Mouse (Mus musculus) adrenal gland, adult 8-10 months (tissue): Measurements from ENCODE around the gene Esrp2. TPM values are rescaled to one million over a fixed set of nuclear protein-coding genes. Genes with fewer than 3 reads are reported as not detected.

ENCODE experiments used
- DNase-seq: peaks from one replicate; pipeline ENCODE4 v3.0.0; 2022
- total RNA-seq, 4 experiments: library from RNA; stranded (reverse); gene quantifications; 2 replicates each; pipeline ENCODE4 v1.2.4; 2022

The Esrp2 gene
- total RNA-seq, 4 experiments from 2014 or later: 2.7 to 5.6 (median 4.7) TPM

DNA sequence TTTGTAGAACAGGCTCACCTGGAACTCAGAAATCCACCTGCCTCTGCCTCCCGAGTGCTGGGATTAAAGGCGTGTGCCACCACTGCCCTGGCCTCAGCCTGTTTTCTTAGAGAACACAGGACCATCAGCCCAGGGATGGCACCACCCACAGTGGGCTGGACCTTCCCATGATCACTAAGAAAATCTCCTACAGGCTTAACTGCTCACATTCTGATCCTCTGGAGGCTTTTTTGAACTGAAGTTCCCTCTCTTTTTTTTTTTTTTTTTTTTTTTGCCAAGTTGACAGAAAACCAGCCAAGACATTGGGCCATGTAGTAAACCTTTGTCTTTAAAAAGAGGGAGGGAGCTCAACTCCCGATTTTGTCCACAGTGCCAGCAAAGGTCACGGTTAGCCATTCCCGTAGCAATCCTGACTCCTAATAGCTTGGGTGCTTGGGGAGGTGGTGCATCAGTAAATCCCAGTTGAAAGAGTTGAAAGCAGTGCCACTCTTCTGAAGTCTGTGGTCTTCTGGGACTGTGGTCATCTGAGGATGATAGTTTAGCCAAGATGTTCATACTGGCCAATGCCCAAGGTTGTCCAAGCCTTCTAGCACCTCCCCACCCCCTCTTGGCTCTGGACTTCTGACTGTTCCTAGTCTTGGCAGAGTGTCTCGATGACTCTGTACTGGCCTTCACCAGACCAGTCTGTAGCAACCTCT lies 11.2 kb upstream of the Esrp2 start:
- DNase-seq: peak; percentile 86

DNA sequence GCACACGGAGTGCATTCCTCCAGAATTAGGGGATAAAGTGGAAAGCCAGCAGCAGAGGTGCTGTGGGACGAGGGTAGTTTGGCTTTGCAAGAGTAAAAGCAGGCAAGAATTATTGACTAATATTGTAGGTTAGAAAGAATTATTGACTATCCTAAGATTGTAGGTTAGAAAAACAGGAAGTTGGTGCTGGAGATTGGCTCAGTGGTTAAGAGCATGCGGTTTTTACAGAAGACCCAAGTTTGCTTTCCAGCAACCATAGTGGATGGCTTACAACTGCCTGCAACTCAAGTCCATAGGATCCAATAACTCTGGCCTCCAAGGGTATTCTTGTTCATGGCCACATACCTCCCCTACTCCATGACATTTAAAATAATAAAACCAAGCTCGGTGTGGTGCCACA lies 9.2 kb upstream of the Esrp2 start:
- no peak for DNase-seq

DNA sequence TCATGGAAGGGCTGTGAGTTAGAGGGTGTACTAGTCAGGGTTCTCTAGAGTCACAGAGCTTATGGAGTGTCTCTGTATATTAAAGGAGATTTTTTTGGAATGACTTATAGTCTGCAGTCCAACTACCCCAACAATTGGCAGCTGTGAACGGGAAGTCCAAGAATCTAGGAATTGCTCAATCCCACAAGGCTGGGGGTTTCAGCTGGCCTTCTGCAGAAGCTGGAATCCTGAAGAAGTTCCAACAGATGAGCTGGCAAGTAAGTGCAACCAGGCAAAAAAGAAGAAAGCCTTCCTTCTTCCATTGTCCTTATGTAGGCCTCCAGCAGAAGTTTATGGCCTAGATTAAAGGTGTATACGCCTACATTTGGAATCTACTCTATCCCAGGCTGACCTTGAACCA lies 8.6 kb upstream of the Esrp2 start:
- peak; percentile 59 for DNase-seq

DNA sequence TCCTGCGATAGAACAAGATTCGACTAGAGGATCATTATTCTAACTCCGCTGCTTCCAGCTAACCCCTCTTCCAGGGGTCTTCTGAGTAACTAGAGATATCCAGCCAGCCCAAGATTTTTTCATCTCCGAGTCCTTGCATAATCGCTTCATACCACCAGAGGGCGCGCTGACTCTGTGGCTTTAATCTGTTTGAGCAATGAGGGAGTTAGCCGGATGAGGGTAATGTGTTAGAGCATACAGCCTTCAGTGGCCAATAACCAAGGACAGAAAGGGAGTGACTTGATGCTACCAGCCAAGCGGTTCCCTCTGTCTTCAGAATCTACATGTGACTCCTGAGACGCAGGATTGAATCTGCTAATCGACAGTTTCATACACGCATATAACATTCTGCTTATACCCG lies 4.0 kb upstream of the Esrp2 start:
- peak; percentile 75 for DNase-seq

DNA sequence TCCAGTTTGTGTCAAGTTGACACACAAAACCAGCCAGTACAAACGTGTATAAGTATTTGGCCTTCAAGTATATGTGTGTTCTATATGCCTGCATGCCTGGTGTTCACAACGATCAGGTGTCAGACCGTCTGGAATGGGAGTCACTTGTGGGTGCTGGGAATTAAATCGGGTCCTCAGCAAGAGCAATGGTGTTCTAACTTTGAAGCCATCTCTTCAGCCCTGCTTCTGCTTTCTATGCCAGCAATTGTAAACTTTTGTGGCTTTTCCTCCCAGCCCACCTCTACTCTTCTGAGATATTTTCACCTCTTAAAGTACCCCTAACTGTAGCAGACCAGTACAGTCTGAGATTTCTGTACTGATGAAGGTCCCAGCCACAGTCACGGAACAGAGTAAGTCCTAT lies 3.4 kb upstream of the Esrp2 start:
- no peak for DNase-seq

DNA sequence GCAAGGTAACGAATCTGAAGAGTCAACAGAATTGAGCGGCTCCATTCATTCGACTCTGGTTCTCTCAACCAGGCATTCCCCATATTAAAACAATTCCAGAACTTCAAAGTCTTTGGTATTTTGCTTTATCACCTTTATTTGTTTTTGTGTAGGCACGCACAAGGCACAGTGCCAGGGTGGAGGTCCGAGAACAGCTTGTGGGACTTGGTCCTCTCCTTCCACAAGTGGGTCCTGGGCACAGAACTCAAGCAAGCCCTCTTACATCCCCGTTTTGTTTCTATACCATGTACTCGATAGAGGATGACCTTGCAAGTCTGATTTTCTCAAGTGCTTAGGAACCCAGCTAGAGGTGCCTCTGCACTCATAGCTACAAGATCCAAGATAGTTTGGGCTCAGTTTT lies 1.8 kb upstream of the Esrp2 start:
- DNase-seq: no peak

DNA sequence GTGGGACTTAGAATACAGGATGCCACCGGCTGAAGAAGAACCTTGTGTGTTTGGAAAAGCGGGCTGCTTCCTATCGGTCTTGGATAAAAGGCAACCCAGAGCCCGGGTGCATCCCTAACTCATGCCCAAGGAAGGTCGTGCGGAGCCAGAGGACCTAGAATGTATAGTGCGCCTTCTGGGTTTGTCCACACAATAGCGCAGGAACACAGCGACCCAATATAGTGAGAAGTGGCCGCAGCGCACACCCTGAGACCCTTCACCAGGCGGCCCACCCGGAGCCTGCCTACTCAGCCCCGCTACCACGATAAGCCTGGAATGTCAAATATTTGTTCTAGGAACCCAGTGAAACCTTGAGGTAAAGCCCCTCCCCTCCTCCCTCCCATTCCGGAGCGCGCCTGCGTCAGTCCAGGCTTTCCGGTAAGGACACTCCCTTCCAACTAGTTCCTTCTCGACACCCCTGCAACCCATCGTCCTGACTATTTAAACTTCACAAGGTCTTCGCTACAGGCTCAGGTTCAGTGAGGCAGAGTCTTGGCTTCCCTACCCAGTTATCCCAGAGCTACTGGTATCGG lies 1.2 kb upstream of the Esrp2 start:
- DNase-seq: peak; percentile 78

DNA sequence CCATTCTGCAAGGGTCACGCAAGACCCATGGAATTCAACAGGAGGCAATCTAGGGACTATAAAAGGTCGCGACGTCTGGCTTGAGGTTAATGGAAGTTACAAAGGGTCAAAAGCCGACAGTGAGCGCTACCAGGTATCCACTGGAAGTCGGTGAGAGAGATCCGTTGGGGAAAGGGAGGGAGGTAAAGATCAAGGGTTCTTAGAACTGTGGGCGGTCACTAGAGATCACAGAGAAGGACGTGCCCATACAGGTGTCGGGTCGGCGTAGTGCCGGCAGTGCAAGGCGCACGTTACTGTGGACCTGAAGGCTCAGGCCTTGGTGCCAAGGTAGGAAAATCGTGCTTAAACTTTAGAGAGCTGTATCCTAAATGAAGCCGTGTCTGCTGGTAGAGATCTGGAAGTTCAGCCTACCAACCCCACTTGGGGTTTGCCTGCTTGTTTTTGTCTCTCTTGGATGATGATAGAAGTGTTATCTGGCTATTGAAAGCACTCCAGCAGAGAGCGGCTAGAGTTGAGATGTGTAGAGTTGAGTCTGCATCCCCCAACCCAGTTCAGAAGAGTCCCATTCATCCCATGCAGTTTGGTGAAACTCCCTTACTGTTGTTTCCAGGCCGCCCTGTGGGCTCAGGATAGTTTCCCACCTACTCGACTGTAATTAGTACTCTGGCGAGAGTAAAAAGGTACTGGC lies 588 bp upstream of the Esrp2 start:
- no peak for DNase-seq

DNA sequence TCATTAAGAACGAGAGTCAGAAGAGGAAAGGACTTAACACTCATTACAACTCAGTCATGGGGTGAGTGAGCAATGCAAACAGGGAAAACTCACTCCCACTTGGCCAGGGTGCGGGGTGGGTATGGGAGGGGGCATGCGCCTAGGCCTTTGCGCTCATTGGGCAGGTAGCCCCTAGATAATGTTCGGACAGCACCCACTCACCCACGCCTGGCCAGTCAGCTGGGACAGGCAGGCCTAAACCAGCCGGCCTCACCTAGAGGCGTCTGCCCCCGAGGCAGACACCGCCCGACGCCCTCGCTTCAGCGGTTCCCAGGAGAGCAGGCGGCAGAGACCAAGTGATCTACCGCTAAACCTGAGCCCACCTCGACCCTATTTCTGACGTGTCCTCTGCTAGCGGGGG lies 1.1 kb downstream of the Esrp2 start:
- DNase-seq: no peak

DNA sequence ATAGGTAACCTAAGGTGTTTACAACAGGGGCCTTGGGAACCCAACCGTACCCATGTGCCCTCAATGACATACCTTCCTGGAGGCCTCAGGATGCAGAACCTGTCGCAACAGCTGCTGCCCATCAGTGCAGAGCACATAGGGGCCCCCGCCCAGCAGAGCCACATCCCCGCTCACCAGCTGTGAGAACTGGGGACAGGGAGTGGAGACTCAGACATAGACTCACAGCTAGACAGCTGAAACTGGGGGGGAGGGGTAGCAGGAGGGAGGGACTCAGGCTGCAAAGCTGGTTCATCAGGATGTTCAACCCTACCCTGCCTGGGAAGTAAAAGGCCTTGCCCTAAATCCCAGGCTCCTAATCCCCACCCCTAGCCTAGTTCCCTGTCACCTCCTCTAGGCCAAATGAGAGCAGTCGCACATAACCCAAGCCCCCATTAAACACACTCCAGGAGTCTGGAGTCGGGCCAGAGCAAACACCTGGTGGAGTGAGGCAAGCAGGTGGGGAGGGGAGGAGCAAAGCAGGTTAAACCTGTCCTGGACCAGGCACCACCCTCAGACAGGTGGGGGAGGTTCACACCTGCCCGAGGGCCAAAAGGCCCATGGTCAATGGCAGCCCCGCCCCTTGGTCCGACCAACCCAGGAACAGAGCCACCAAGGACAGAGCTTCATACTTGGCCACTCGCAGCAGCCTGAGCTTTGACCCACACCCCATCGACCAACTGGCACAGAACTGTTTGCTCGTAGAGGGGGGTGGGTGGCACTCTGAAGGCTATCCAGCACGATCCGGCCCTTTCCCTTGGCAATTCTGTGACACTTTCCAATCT lies 1.8 kb downstream of the Esrp2 start:
- no peak for DNase-seq

DNA sequence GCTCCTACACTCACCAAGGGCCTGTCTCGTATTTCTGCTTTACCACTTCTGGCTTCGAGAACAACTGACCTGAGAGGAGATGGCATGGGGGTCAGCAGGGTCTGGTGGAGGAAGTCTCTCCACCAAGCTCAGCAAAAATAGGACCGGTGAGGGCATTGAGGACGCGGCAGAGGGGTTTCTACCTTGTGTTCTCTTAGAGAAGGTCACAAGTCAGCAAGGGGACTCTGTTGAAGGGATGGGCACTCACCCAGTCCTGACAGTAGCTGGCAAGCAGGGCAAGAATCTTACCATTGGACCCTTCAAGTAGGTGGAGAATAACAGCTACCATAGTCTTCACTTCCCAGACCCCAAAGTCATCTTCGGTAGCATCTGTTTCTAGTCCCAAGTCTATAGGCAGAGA lies 2.8 kb downstream of the Esrp2 start:
- DNase-seq: no peak

DNA sequence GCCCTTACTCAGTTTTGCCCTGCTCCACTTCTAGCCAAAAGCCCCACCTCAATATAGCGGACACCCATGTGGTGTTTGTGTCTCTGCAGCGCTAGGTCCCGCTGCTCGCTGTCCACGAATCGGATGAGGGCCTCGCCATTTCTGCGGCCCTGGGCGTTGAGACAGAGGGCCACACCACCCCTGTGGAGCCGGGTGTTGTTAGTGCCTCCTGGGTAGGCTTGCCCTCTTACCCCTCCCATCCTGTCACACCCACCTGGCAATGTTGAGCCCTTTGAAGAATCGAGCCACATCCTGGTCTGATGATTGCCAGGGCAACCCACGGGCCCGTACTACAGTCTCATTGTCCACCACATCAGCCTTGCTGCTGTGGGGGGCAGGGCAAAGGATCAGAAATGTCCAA lies 3.2 kb downstream of the Esrp2 start:
- no peak for DNase-seq

DNA sequence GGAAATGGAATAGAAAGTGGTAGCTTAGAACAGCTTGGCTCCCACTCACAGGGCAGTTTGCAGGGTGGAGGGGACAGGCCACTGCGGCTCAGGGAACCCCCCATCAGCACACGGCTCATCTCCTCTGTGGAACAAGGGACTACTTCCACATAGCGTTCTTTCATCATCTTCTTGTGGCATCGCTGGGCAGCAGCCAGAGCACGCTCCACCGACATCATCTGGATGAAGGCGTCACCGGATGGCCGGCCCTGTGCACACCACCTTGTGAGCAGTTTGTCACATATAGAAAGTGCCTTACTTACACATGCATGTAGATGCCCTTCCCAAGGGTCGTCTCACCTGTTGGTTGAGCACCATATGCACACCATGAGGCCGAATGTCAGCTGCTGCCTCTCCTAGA lies 4.4 kb downstream of the Esrp2 start:
- DNase-seq: no peak

DNA sequence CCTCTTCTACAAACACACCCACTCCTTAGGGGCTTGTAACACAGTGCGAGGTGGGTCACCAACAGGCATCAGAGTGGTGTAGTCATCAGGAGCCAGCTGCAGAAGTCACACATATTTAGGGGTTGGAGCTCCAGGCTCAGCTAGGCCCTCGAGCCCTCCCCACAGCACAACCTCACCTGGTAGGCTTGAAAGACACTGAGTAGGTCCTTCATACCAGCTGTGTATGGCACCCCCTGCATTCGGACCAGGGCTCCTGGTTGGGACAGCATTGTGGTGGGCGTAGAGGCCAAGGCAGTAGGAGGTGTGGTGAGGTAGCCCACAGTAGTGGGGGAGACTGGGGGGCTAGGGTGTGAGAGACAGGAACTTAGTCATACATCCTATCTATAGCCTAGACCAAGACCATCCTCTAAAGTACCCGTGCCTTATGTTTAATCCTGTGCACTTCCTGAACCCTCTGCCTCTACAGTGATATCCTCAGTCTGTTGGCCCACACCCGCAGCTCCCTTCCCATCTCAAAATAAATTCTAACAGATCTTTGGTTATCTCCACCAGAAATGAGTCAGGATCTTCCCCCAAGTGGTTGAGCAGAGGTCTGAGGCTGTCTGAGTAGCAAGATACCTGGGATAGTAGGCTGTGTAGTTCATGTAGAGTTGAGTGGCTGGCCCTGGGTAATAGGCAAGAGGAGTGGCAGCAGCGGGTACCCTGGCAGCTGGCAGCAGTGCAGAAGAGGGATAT lies 5.1 kb downstream of the Esrp2 start:
- DNase-seq: no peak

DNA sequence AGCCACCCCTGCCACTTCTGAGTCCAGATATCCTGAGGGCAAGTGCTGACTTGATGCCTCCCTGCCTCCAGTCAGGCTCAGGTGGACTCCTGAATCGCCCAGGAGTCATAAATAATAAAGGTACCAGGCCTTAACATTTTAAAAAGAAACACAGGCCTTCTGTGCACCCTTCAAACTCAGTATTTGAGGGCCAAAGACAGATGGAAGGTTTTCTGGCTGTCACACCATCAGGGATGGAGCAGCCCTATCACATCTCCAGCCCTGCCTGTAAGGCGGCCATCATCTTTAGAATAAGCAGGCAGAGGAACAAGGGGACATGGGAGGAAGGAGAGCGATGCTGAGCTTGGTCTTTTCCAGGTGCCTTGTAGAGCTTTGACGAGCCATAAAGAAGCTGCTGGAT lies 5.8 kb downstream of the Esrp2 start:
- DNase-seq: no peak

DNA sequence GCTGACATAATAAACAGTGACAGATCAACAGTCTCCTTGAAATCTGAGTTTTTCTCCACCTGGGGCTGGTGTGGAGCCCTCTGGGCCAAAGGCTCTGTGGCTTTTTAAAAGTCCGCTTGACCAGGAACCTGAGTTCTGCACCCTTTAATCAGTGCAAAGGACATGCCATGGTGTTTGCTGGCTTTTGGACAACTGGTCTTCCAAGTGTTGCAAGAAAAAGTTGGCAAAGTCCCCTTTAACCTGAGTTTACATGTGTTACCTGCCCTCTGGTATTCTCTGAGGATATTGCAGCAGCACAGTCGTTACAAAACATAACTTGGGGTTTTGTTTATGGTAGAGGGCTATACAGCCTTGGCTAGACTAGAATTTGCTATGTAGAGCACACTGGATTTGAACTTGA lies 6.3 kb downstream of the Esrp2 start:
- DNase-seq: no peak

DNA sequence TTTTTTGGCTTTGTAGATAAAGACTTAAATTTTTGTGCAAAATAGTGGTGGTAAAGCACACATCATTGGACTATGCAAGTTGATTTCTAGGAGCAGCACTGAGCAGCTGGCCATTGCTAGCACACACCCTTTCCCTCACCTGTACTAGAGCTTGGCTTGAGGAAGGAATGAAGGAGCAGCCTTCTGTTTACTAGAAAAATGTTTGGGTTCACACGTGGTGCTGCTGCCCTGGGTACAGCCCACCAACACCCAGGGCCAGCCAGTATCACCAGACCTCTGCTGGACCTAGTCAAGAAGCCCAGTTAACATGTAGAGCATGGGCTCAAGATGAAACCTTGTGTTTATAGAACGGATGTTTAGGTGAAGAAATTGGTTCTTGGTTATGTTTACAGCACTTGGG lies 6.8 kb downstream of the Esrp2 start:
- DNase-seq: no peak

DNA sequence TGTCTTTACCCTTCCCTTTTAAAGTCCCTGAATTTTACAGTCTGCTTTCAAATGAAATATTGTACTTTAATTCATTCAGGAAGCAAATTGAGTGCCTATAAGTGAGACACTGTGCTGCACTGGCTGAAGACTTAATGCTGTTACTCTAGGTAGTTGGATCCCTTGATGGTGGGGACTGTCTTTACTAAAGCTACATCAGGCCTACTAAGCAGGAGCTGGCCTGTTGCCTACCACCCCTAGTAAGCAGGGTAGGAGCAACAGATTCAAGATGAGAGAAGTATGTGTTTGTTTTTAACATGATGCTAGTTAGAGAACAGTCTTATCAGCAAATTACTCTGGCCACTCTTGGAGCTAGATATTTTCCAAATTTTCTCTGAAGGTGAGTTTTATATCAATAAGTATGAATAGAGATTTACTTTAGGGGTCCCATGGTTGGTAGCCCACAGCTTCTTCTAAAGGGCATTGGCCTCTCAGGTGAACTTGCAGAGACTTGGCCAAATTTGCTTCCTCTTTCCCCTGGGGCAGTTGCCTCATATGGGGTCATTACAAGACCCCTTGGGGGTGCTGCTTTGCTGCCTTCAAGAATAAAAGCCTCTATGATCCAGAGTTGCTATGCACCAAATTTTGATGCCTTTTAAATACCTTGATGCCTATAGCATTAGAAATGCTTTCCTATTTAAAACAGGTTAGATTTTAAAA lies 7.4 kb downstream of the Esrp2 start:
- DNase-seq: no peak

DNA sequence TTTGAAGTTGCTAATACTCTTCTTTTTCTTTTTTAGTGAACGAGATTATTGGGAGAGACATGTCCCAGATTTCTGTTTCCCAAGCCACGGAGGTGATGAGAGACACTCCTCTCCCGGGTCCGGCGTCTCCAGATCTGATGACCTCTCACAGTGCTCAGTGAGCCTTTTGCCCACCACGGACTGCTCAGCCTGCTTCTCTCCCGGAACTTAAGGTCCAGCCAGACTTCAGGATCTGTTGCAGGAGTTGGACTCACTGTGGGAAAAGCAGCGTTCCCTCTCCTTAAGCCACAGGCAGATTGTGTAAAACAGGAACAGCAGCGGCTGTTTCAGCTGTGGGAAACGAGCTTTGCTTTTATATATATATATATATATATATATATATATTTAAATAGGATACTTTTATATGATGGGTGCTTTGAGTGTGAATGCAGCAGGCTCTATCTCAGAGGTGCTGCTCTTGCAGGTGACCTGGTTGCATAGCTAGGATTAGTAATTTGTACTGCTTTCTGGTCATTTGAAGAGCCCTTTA lies 8.8 kb downstream of the Esrp2 start:
- no peak for DNase-seq

DNA sequence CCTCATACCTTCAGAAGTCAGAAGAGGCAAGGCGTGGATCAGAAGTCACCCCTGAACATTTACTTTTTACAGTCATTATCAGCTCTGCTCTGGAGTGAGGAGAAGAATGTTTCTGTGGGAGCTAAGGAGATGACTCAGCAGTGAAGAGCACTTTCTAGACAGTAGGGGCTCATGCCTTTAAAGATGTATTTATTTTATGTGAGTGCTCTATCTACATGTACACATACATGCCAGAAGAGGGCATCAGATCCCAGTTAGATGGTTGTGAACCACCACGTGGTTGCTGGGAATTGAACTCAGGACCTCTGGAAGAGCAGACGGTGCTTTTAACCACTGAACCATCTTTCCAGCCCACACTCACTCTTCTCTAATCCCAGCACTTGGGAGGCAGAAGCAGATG lies 9.7 kb downstream of the Esrp2 start:
- no peak for DNase-seq

DNA sequence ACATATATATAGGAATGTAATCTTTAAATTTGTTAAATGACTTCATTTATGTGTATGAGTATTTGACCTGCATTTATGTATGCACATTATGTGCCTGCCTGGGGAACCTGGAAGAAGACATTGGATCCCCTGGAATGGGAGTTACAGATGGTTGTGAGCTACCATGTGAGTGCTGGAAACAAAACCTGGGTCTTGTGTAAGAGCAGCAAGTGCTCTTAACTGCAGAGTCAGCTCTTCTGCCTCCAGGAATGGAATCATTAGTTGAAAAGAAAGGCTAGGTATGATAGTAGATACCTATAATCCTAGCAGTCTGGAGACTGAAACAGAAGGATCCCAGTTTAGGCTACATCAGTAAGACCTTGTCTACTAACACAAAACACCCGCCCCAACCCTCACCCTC lies 10.7 kb downstream of the Esrp2 start:
- no peak for DNase-seq

DNA sequence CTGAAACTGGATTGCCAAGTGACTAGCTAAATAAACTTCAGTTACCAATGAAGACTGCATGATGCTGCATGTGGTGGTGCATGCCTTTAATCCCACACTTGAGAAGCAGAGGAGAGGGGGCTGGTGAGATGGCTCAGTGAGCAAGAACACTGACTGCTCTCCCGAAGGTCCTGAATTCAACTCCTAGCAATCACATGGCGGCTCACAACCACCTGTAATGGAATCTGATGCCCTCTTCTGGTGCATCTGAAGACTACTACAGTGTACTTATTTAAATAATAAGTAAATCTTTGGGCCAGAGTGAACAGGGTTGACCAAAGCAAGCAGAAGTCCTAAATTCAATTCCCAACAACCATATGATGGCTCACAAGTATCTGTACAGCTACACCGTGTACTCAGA lies 13.3 kb downstream of the Esrp2 start:
- DNase-seq: no peak
